Mouse (Mus musculus) megakaryocyte-erythroid progenitor cell, adult 5 weeks (primary cell): Measurements from ENCODE around the gene Pdia6. TPM values are rescaled to one million over a fixed set of nuclear protein-coding genes. Genes with fewer than 3 reads are reported as not detected.

Experiments
- polyA plus RNA-seq: library from polyadenylated mRNA; stranded (reverse); fragments of >175 nt; gene quantifications from 2 replicates; pipeline ENCODE4 v1.2.3, GENCODE M21; 2012

The Pdia6 gene
- polyA plus RNA-seq: 61.3 and 63.6 TPM in 2 replicates

DNA sequence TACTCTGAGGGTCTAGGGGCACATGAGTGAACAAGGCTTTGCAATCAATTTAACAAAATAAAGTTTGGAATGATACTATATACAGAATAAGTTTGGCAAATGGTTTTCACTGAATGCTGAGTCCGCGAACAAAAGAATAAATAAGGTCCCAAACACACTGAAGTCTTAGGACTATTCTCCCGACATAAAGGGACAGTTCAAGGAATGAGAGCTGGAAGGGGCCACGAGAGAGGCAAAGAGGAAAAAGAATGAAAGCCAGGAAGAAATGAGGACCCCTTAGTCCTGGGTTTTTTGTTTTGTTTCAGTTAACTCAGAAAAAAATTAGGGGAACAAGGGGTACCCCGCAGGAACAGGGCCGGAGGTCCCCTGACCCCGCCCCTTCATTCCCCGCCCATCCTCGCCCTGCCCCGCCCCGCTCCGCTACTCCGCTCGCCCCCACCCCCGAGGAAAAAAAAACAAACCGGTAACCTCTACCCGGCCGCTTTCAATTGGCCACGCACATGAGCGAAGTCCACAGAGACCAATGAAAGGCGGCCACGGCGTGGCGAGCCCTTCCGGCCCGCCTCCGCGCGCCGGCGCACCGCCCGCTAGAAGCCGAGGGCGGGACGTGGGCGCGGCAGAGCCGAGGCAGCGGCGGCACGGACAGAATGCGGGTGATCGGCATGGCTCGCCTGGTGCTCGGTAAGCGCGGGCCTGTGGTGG is at the start of gene Pdia6:
Pdia6 (plus strand) TSS at position 575 of the 702 bp plus-strand sequence.

DNA sequence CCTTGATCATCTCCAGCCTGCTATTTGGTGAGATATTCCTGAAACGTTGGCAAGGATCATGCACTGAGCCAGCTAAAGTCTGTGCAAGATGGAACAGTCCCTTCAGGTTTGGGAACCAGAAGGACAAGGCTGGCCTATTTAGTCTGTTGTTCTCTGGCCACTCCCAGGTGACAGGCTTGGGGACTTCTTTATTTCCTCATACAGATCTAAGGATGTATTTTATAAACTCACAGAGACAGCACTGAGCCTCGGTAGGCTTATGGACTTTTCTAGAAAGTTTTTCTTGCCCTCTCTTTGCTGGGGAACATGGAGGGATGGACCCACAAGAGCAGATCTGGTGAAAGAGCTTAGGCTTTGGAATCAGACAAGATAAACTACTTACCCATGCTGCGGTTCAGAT is 62.9 kb downstream of the Pdia6 start, which contains the start of gene Atp6v1c2:
Atp6v1c2 (minus strand) TSS at position 101 of the 400 bp plus-strand sequence.

Other genes with a start within 250 kb of the Pdia6 start
- gene Kcnf1, start 89.7 kb upstream of the Pdia6 start, polyA plus RNA-seq: 0.05 TPM in 1 of 2 replicates, not detected in the other
- not detected in 2 replicates for gene Atp6v1c2, start 62.8 kb downstream of the Pdia6 start, polyA plus RNA-seq
- 7.2 and 7.7 TPM in 2 replicates for gene Nol10, start 81.9 kb downstream of the Pdia6 start, polyA plus RNA-seq